Mouse (Mus musculus): ENCODE data around the gene Eloa. TPM values are rescaled to one million over a fixed set of nuclear protein-coding genes. Genes with fewer than 3 reads are reported as not detected.

Gene Eloa
- total and polyA plus RNA-seq, 2 experiments from 2014 or later: 20.5 to 28.2 TPM

DNA sequence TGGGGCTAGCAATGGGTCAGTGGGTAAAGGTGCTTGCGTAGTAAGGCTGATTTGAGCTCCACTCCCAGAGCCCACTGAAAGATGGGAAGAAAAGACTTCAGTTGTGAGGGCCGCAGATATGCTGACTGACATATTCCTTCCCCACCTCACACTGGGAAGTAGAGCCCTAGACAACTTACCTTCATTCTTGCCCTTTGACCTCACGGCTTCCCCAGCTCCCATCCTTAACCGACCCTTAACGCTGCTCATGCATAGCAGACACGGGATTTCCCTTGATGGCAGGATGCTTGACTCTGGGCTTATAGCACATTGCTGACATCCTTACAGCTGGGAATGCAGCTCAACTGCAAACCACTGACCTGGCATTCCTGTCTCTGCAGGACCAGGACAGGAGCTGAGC lies 25.3 kb upstream of the Eloa start:
- peaks cover 46% of the 10 kb centered on the region for H3K36me3 ChIP-seq (replicated peaks; ENCODE audit: control insufficient read depth, insufficient read depth, low read length)

GRCm38 (mm10) chr4:136045091-136045490 lies 23.5 kb upstream of the Eloa start:
- no peak for TF ChIP-seq CTCF (IDR thresholded peaks at IDR 0.05; ENCODE audit: low read depth)
- TF ChIP-seq EP300 (IDR thresholded peaks at IDR 0.05; ENCODE audit: low read depth): no peak
- Histone ChIP-seq H3K4me3 (ENCODE audit: low read depth, low read length) (no peak overlapping the region), H3K4me2 (ENCODE audit: low read depth, low read length) (no peak overlapping the region), H3K4me1 (ENCODE audit: control insufficient read depth, insufficient read depth) (no peaks in the 10 kb centered on the region), H3K27me3 (ENCODE audit: control insufficient read depth, insufficient read depth, low read length) (no peaks in the 10 kb centered on the region), H3K9me3 (replicated peaks; ENCODE audit: control insufficient read depth, low read length) (no peaks in the 10 kb centered on the region), H3K36me3 (replicated peaks; ENCODE audit: control insufficient read depth, insufficient read depth, low read length) (peaks cover 33% of the 10 kb centered on the region), H3K27ac (ENCODE audit: low read depth) (no peak overlapping the region), H3K9ac (replicated peaks; ENCODE audit: low read depth, low read length) (no peak overlapping the region)
- DNase-seq (ENCODE audit: low spot score) (no peak), ATAC-seq (ENCODE audit: insufficient read depth, low read depth) (no peak)
- 79% methylated on average over 5 of the region's 5 CpGs for WGBS

More for the DNA sequence above, 25.3 kb upstream of the Eloa start:
- H3K4me3 ChIP-seq (ENCODE audit: low read depth, low read length): no peak overlapping the region
- DNase-seq (ENCODE audit: low spot score) (no peak), ATAC-seq (ENCODE audit: insufficient read depth, low read depth) (no peak)
- no peaks in the 10 kb centered on the region for H3K9me3 ChIP-seq (replicated peaks; ENCODE audit: control insufficient read depth, low read length)
- no peak overlapping the region for H3K9ac ChIP-seq (replicated peaks; ENCODE audit: low read depth, low read length)
- no peak overlapping the region for H3K27ac ChIP-seq (ENCODE audit: low read depth)
- WGBS: 82% methylated on average over 6 of the region's 6 CpGs
- H3K27me3 ChIP-seq (ENCODE audit: control insufficient read depth, insufficient read depth, low read length): no peaks in the 10 kb centered on the region
- H3K4me1 ChIP-seq (ENCODE audit: control insufficient read depth, insufficient read depth): 0 out of 2 replicates have a peak, but pooled peaks cover 7% of the 10 kb centered on the region
- no peak for TF ChIP-seq CTCF (IDR thresholded peaks at IDR 0.05; ENCODE audit: low read depth)
- no peak for TF ChIP-seq EP300 (IDR thresholded peaks at IDR 0.05; ENCODE audit: low read depth)
- H3K4me2 ChIP-seq (ENCODE audit: low read depth, low read length): no peak overlapping the region

DNA sequence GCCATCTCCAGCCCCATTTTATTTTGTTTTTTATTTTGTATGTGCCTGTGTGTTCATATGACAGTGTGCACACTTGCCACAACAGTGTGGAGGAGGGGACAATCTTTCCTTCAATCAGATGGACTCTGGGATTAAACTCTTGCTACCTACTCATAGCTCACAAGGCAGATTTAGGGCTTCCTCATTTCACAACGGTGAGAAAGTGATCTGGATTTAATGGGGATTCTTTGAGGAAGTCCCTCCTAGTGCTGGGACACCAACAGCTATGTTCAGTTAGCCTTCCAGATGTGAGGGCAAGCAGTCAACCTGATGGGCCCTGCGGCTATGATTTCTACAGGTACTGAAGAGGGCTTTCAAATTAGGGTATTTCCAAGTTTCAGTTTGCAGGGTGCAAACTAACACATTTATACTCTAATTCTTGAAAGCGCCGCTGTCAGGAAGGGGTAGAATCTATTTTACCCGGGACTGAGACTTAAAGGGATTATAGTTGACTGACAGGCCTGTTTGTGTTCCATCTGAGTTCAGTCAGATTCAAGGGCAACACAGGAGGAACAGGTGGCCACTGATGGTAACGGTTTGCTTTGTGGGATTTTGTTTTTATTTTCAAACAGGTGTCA lies 22.3 kb upstream of the Eloa start:
- no peak for TF ChIP-seq CTCF (IDR thresholded peaks at IDR 0.05; ENCODE audit: low read depth)
- TF ChIP-seq EP300 (IDR thresholded peaks at IDR 0.05; ENCODE audit: low read depth): no peak
- no peak for ATAC-seq (ENCODE audit: insufficient read depth, low read depth)
- Histone ChIP-seq H3K27me3 (ENCODE audit: control insufficient read depth, insufficient read depth, low read length) (no peaks in the 10 kb centered on the region), H3K9me3 (replicated peaks; ENCODE audit: control insufficient read depth, low read length) (no peaks in the 10 kb centered on the region), H3K4me3 (ENCODE audit: low read depth, low read length) (no peak overlapping the region), H3K27ac (ENCODE audit: low read depth) (peak overlapping the region; percentile 55; the same call in 1 of the 2 replicates), H3K4me2 (ENCODE audit: low read depth, low read length) (no peak overlapping the region), H3K9ac (replicated peaks; ENCODE audit: low read depth, low read length) (no peak overlapping the region), H3K4me1 (ENCODE audit: control insufficient read depth, insufficient read depth) (no peaks in the 10 kb centered on the region), H3K36me3 (replicated peaks; ENCODE audit: control insufficient read depth, insufficient read depth, low read length) (peaks cover 21% of the 10 kb centered on the region)
- WGBS: 89% methylated on average over 6 of the region's 6 CpGs
- no peak for DNase-seq (ENCODE audit: low spot score)

DNA sequence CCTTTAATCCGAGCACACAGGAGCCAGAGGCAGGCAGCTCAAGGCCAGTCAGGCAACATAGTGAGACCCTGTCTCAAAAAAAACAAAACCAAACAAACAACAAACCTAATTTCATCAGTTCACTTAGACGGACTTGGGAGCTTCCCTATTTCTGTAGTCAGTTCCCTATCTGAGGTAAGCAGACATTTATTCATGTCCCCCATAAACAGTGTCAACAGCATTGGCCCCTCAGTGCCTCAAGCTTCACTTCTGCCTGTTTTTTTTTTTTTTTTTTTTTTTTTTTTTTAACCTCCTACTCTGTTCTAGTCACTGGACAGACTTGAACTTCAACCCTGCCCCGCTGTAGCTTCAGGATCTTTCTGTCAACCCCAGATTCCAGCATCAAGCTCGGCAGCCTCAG lies 13.5 kb upstream of the Eloa start:
- Histone ChIP-seq H3K4me3 (ENCODE audit: low read depth, low read length) (no peak overlapping the region), H3K4me1 (ENCODE audit: control insufficient read depth, insufficient read depth) (no peaks in the 10 kb centered on the region), H3K9me3 (replicated peaks; ENCODE audit: control insufficient read depth, low read length) (no peaks in the 10 kb centered on the region), H3K36me3 (replicated peaks; ENCODE audit: control insufficient read depth, insufficient read depth, low read length) (no peaks in the 10 kb centered on the region), H3K27me3 (ENCODE audit: control insufficient read depth, insufficient read depth, low read length) (no peaks in the 10 kb centered on the region), H3K4me2 (ENCODE audit: low read depth, low read length) (no peak overlapping the region), H3K9ac (replicated peaks; ENCODE audit: low read depth, low read length) (no peak overlapping the region), H3K27ac (ENCODE audit: low read depth) (no peak overlapping the region)
- 75% methylated on average over 4 of the region's 4 CpGs for WGBS
- ATAC-seq (ENCODE audit: insufficient read depth, low read depth) (no peak), DNase-seq (ENCODE audit: low spot score) (no peak)
- no peak for TF ChIP-seq EP300 (IDR thresholded peaks at IDR 0.05; ENCODE audit: low read depth)
- no peak for TF ChIP-seq CTCF (IDR thresholded peaks at IDR 0.05; ENCODE audit: low read depth)

DNA sequence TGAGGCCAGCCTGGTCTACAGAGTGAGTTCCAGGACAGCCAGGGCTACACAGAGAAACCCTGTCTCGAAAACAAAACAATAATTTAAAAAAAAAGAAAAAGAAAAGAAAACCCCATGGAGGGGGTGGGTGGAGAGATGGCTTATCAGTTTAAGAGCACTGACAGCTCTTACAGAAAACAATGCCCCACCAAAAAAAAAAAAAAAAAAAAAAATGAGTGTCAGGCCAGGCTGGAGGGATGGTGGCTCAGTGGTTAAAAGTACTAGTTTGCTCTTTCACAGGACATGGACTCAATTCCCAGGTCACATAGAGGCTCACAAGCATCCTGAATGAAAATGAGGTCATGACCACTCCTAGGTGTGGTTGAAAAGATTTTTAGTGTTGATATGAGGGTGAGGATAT lies 11.7 kb upstream of the Eloa start:
- ATAC-seq (ENCODE audit: insufficient read depth, low read depth): no peak
- Histone ChIP-seq H3K9me3 (replicated peaks; ENCODE audit: control insufficient read depth, low read length) (no peaks in the 10 kb centered on the region), H3K36me3 (replicated peaks; ENCODE audit: control insufficient read depth, insufficient read depth, low read length) (no peaks in the 10 kb centered on the region), H3K9ac (replicated peaks; ENCODE audit: low read depth, low read length) (no peak overlapping the region), H3K27ac (ENCODE audit: low read depth) (no peak overlapping the region), H3K4me2 (ENCODE audit: low read depth, low read length) (no peak overlapping the region), H3K27me3 (ENCODE audit: control insufficient read depth, insufficient read depth, low read length) (no peaks in the 10 kb centered on the region), H3K4me1 (ENCODE audit: control insufficient read depth, insufficient read depth) (no peaks in the 10 kb centered on the region), H3K4me3 (ENCODE audit: low read depth, low read length) (no peak overlapping the region)
- no peak for DNase-seq (ENCODE audit: low spot score)
- WGBS: 77% methylated on average over 1 of the region's 1 CpGs
- no peak for TF ChIP-seq EP300 (IDR thresholded peaks at IDR 0.05; ENCODE audit: low read depth)
- no peak for TF ChIP-seq CTCF (IDR thresholded peaks at IDR 0.05; ENCODE audit: low read depth)

Data from heart, postnatal 0 days (tissue).